Mouse (Mus musculus): Measurements from ENCODE around the gene Sh3bgrl3.
A peak's percentile ranks its signal among the peaks of the same experiment; 100 is the strongest.

The Sh3bgrl3 gene

GRCm38 (mm10) chr4:134113356-134113994, 15.1 kb downstream of the Sh3bgrl3 start:
- DNase-seq (ENCODE audit: low read depth in 1 of 2, low spot score in 2 of 2): no peak

GRCm38 (mm10) chr4:134112403-134112802, 16.2 kb downstream of the Sh3bgrl3 start:
- no peak for DNase-seq (ENCODE audit: low read depth in 1 of 2, low spot score in 2 of 2)

- DNase-seq (ENCODE audit: low read depth in 1 of 2, low spot score in 2 of 2): no peak
Observed at GRCm38 (mm10) chr4:134110653-134111052, 17.9 kb downstream of the Sh3bgrl3 start.

DNA sequence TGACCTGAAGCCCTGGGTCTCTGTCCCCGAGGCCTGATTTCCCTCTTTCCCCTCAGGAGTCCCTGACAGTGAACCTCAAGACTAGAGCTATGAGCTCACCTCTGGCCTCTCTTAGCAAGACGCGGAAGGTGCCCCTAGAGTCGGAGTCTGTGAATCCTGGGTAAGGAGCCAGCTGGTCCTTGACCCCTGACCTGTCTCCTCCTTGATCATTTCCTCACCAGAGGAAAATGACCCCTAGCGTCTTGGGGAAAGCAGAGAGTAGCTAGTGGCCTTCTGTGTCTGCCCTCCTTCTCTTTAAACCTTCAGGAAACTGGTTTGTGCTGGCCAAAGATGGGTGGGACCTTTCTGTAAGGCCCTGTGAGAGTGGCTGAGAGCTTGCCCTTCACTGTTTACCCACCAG, 20.4 kb downstream of the Sh3bgrl3 start:
- no peak for DNase-seq (ENCODE audit: low read depth in 1 of 2, low spot score in 2 of 2)

- DNase-seq (ENCODE audit: low read depth in 1 of 2, low spot score in 2 of 2): no peak
Observed at GRCm38 (mm10) chr4:134107730-134108129, 20.9 kb downstream of the Sh3bgrl3 start.

GRCm38 (mm10) chr4:134106105-134106504, 22.5 kb downstream of the Sh3bgrl3 start:
- DNase-seq (ENCODE audit: low read depth in 1 of 2, low spot score in 2 of 2): no peak

GRCm38 (mm10) chr4:134102742-134103119, 25.9 kb downstream of the Sh3bgrl3 start:
- DNase-seq (ENCODE audit: low read depth in 1 of 2, low spot score in 2 of 2): no peak

- peak; percentile 65 to 74 for DNase-seq (ENCODE audit: low read depth in 1 of 2, low spot score in 2 of 2)
Observed at GRCm38 (mm10) chr4:134101979-134102741, 26.4 kb downstream of the Sh3bgrl3 start, which contains the start of gene Ubxn11. TSS of gene Ubxn11 (plus strand) at chr4:134102570.

DNA sequence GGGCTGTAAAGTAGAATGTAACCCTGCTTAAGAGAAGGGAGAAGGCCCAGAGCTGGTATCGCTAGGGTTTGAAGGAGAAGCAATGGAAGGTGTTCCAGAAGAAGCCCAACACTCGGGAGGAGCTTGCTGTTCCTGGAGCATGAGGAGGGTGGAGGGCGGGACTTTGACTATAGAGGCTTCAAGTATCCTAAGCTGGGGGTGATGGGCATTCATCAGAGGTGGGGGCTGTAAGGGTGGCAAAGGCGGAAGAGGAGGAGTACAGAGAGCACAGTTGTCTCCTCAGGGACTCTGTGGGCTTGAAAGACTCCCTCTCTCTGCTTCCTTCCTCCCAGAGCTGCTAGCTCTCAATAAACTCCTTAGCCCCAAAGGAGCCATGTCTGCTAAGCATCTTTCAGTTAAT, 28.3 kb downstream of the Sh3bgrl3 start:
- no peak for DNase-seq (ENCODE audit: low read depth in 1 of 2, low spot score in 2 of 2)

DNA sequence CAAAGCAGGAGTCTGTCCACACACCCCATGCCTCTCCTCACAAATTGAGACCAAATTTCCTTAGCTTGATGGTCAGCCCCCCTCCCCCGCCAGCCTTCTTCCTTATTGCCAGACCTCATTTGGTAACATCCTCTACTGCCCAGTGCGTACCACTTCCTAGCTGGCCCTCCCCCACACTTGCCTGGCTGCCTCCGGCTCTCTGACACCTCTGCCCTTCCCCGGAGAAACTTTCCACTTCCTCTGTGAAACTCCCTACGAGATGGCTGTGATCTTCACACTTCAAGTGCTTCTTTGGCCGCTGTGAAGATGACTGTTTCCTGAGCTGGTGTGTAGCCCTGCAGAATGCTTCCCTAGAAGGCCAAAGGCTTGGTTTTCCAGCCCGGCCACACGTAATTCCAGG, 30.0 kb downstream of the Sh3bgrl3 start:
- DNase-seq (ENCODE audit: low read depth in 1 of 2, low spot score in 2 of 2): peak; percentile 84

DNA sequence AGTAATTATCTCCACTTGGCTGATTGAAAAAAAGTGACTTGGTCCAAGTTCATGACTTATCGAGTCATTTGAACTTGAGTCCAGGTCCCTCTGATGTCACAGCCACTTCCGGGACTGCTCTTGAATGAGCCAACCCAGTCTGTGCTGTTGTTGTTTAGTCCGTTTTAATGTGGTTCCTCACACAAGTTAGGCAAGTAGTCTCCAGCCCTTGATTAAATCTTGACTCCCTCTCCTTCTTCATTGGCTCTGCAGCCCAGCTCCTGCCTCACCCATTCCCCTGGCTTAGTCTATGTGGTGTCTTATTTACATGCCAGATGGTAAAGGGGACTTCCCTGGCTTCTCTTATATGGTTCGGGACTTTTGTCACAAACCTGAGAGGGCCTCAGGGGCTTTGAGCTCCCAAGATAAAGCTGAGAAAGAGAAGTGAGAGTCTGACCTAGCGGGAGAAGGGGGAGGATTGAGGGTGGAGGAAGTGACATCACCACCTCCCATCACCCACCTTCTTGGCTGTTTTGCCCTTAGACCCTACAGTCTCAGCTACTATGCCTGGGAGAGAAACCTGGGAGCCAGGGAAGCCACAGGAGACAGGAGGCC, 31.5 kb downstream of the Sh3bgrl3 start:
- DNase-seq (ENCODE audit: low read depth in 1 of 2, low spot score in 2 of 2): peak; percentile 72 to 78

DNA sequence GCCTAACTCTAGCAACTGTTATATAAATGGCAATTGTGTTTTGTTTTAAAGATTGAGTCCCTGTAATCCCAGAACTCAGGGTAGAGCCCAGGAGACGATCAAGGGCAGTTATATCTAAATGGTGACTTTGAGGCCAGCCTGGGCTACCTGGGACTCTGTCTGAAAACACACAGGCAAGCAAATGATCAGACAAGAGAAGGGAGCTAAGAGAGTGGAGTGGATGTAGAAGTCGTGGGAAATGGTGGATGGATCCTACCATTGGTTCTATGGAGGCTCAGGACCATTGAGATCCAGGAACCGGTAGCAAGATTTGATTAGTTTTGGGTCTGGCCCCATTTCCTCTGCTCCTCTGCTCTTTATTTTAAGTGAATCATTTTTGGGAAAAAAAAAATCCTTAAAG, 32.5 kb downstream of the Sh3bgrl3 start:
- DNase-seq (ENCODE audit: low read depth in 1 of 2, low spot score in 2 of 2): no peak

DNA sequence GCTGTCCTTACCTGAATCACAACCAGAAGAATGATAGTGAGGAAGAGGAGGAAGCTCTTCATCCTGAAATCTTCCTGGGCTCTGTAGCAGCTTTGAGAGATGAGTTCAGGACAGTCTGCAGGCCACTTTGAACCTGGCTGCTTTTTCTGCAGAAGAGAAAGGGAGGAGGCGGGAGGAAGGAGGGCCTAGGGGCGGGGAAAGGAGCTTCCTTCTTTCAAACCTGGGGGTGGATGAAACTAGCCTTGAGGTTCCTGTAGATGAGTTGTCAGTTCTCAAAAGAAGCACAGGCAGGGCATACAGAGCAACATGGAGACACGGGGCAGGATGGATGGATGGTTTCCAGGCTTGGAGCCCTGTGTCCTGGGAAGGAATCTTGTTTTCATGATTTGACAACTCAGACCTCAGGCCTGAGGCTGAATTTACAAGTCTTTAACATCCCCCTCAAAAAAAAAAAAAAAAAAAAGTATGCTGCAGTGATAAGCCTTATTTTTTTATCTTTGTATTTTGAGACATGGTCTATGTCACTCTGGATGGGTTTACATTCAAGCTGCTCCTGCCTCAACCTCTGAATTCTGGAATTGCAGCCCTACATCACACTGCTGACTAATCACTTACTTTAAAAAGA, 33.6 kb downstream of the Sh3bgrl3 start, which contains the start of gene Cd52:
TSS of gene Cd52 (minus strand) at position 160 of the 625 bp plus-strand sequence.
- peak; percentile 71 to 78 for DNase-seq (ENCODE audit: low read depth in 1 of 2, low spot score in 2 of 2)

GRCm38 (mm10) chr4:134094004-134094564, 34.5 kb downstream of the Sh3bgrl3 start:
- no peak for DNase-seq (ENCODE audit: low read depth in 1 of 2, low spot score in 2 of 2)

GRCm38 (mm10) chr4:134092382-134093288, 36.0 kb downstream of the Sh3bgrl3 start:
- DNase-seq (ENCODE audit: low read depth in 1 of 2, low spot score in 2 of 2): peak; percentile 40 to 64

GRCm38 (mm10) chr4:134091225-134091529, 37.4 kb downstream of the Sh3bgrl3 start:
- DNase-seq (ENCODE audit: low read depth in 1 of 2, low spot score in 2 of 2): no peak

- DNase-seq (ENCODE audit: low read depth in 1 of 2, low spot score in 2 of 2): no peak
Observed at GRCm38 (mm10) chr4:134090521-134091224, 37.9 kb downstream of the Sh3bgrl3 start.

DNA sequence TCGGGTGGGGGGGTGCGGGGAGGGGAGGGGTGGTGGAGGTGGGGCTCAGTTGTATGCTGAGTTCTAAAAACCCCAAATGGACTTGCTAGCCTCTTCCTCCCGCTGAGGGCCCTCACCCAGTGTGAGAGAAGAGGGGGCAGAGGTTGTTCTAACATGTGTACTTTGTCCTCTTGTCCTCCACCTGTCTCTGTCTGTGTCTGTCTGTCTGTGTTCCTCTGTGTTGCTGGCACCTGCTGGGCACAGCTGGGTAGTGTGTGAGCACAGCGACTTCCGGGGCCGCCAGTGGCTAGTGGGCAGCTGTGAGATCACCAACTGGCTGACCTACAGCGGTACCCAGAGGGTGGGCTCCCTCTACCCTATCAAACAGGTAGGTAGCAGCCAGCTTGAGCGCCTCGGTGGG, 39.6 kb downstream of the Sh3bgrl3 start:
- DNase-seq (ENCODE audit: low read depth in 1 of 2, low spot score in 2 of 2): no peak

DNA sequence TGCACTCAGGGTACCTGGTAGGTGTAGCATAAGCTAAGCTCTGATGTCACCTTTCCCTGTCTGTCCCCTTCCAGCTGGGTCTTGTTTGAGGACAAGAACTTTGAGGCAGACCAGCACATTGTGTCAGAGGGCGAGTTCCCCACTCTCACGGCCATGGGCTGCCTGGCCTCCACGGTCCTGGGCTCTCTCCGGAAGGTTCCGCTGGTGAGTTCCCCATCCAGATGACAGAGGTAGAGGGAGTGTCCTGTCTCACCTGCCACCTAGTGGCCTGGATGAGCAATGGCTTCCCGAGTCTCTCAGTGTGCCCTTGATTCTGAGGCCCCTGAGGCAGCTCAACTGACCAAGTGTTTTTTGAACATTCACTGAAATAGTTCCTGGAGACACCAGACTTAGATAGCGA, 41.2 kb downstream of the Sh3bgrl3 start:
- peak in 1 of 2 experiments; percentile 37 for DNase-seq (ENCODE audit: low read depth in 1 of 2, low spot score in 2 of 2)

DNA sequence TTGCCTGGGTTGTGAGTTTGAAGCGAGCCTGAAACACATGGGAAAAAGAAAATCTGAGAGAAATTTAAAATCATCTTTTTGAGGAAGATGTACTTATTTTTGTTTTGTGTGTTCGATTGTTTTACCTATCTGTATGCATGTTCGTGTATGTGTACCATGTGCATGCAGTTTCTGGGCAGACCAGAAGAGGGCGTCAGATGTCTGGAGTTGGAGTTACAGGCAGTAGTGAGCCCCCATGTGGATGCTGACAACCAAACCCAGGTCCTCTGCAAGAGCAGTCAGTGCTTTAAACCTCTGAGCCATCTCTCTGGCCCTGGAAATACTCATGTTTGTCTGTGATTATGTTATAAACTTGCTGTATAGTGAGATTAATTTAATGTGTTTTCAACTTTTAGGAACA, 43.6 kb downstream of the Sh3bgrl3 start:
- DNase-seq (ENCODE audit: low read depth in 1 of 2, low spot score in 2 of 2): no peak

Measured in monocyte, adult 2 months (primary cell).